Mouse (Mus musculus): Measurements from ENCODE around the gene Lmntd1. TPM values are rescaled to one million over a fixed set of nuclear protein-coding genes. Genes with fewer than 3 reads are reported as not detected.

Gene Lmntd1
- polyA plus RNA-seq, 1 experiment = not detected

DNA sequence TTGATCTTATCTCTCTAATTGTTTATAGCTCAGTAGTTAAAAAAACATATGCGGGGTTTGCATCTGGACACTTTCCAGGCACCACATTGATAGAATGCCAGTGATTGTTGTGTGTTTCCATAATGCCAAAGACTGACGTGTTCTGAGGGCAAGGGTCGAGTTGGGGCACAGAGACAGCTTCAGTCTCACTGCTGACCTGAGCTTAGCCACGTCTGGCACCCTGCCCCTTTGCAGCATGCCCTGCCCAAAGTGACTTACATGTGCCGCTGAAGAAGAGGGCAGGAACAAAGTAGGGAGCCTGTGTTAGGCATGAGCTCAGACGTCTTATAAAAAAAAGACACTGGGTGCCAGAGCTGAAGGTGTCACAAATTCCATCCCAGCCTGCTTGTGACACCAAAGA is 16.1 kb upstream of the Lmntd1 start:
- no peak overlapping the region for H3K4me3 ChIP-seq
- no peak overlapping the region for H3ac ChIP-seq (ENCODE audit: control insufficient read depth, insufficient read length)
- no peaks in the 10 kb centered on the region for H3K36me3 ChIP-seq (ENCODE audit: control insufficient read depth, insufficient read depth)
- H3K4me2 ChIP-seq (ENCODE audit: low read depth) = no peak overlapping the region
- TF ChIP-seq POLR2AphosphoS2 (IDR thresholded peaks at IDR 0.05; ENCODE audit: insufficient read length, low read depth) (no peak), TCF12 (IDR thresholded peaks at IDR 0.05; ENCODE audit: insufficient read depth, poor library complexity, severe bottlenecking) (no peak), MYOD1 (IDR thresholded peaks at IDR 0.05; ENCODE audit: control insufficient read depth in 1 of 3, insufficient read length in 2 of 3, low read depth in 2 of 3) (no peak), E2F4 (IDR thresholded peaks at IDR 0.05; ENCODE audit: insufficient read depth) (no peak), MAX (IDR thresholded peaks at IDR 0.05; ENCODE audit: low read depth) (no peak), USF1 (IDR thresholded peaks at IDR 0.05; ENCODE audit: low read depth) (no peak), CEBPB (IDR thresholded peaks at IDR 0.05; ENCODE audit: insufficient read depth, poor library complexity, severe bottlenecking) (no peak)
- no peaks in the 10 kb centered on the region for H3K79me2 ChIP-seq (ENCODE audit: control insufficient read depth, insufficient read depth)
- H3K27me3 ChIP-seq (ENCODE audit: control insufficient read depth, insufficient read depth, insufficient read length) = no peaks in the 10 kb centered on the region

DNA sequence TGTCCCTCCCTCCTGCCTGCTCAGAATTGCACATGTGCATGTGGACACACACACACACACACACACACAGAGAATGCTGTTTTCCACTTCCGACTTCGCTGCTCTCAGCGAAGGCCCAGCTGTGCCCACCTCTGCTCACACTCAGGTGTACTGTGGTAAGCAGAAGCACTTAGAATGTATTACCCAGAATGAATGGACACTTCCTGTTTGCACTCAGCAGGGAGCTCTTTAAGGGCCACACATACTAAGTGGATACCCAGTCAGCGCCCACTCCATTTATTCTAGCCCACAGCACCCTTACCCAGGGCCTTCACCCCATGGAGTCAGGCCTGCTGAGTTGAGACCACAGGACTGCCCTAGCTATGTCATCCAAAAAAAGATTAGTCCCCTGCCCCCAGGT is 9.0 kb upstream of the Lmntd1 start:
- Histone ChIP-seq H3K4me3 (no peak overlapping the region), H3K4me2 (ENCODE audit: low read depth) (no peak overlapping the region), H3K36me3 (ENCODE audit: control insufficient read depth, insufficient read depth) (no peaks in the 10 kb centered on the region), H3K79me2 (ENCODE audit: control insufficient read depth, insufficient read depth) (no peaks in the 10 kb centered on the region), H3ac (ENCODE audit: control insufficient read depth, insufficient read length) (no peak overlapping the region), H3K27me3 (ENCODE audit: control insufficient read depth, insufficient read depth, insufficient read length) (no peaks in the 10 kb centered on the region)
- no peak for TF ChIP-seq MAX (IDR thresholded peaks at IDR 0.05; ENCODE audit: low read depth)
- no peak for TF ChIP-seq TCF12 (IDR thresholded peaks at IDR 0.05; ENCODE audit: insufficient read depth, poor library complexity, severe bottlenecking)
- no peak for TF ChIP-seq POLR2A (IDR thresholded peaks at IDR 0.05; ENCODE audit: insufficient read length, low read depth)
- TF ChIP-seq USF1 (IDR thresholded peaks at IDR 0.05; ENCODE audit: low read depth) = no peak
- no peak for TF ChIP-seq MYOD1 (IDR thresholded peaks at IDR 0.05; ENCODE audit: control insufficient read depth in 1 of 3, insufficient read length in 2 of 3, low read depth in 2 of 3)
- TF ChIP-seq MYOG (IDR thresholded peaks at IDR 0.05; ENCODE audit: control insufficient read depth in 1 of 3, insufficient read depth in 1 of 3, insufficient read length in 2 of 3, low read depth in 2 of 3) = no peak
- no peak for TF ChIP-seq SRF (IDR thresholded peaks at IDR 0.05; ENCODE audit: control insufficient read depth, insufficient read length, low read depth)
- no peak for TF ChIP-seq TCF3 (IDR thresholded peaks at IDR 0.05; ENCODE audit: insufficient read length, low read depth)

DNA sequence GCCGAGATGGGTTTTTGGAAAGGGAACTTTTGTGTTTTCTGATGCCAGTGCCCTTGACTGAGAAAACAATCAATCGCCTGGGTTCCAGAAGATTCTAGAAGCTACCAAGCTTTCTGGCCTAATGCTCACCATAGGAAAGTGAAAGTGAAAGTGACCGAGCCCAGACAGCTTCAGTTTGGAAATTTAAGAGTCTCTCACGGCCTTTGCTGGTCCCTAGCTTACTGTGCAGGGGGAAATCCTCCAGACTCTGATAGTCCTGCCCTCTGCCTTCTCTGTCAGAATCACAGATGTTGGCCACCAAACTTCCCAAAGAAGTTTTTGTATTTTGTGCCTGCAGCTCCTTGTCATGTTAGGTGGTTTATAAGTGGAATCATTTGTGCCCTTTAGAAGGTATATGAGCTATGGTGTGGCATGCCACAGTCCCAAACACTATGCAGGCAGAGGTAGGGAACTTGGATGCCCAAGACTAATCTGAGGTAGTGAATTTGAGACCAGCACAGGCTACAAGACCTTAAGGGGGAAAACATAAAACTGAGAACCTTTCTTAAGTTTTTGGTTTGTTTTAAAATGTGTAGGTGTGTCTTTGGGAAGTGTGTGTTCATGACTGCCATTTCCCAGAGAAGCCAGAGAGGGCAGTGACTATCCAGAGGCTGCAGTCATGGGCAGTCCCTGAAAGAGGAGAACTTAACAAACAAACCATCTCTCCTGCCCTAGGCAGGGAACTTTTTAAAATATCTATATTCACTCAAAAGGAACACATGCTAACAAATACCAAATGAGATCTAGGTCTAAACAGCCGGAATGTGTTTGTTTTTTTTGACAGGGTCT is 2.5 kb upstream of the Lmntd1 start:
- peak overlapping the region; percentile 59 for H3K4me2 ChIP-seq (ENCODE audit: low read depth)

DNA sequence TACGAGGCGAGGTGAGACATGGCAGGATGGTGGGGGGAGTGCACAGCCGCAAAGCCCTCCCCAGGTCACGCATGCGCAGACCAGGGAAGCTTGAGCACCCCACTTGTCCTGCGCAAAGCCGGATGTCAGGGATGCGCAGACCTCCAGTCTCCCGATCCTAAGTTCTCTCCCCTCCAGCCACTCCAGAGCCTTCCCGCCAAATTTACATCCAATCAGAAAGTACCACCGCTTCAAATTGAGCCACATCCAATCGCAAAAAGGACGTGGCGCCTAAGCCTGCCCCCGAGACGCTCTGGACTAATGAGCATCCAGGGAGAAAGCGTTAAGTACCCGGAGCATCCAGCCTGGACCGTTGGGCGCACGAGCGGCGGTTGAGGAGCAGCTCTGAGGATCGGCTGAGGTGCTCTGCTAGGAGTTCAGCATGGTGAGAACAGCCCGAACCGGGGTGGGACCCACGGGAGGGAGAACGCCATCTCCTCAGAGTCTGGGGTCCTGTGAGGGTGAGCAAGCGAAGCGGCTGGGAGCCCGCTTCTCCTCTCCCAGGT is 1.6 kb upstream of the Lmntd1 start, which contains the start of gene Tuba3b:
Gene Tuba3b, plus strand, starts transcription at position 92 of the 545 bp plus-strand sequence.
- no peak within 1 kb of the TSS for H3ac ChIP-seq (ENCODE audit: control insufficient read depth, insufficient read length)
- H3K4me3 ChIP-seq = no peak within 1 kb of the TSS
- TF ChIP-seq MYOG (IDR thresholded peaks at IDR 0.05; ENCODE audit: control insufficient read depth in 1 of 3, insufficient read depth in 1 of 3, insufficient read length in 2 of 3, low read depth in 2 of 3) (no peak), REST (IDR thresholded peaks at IDR 0.05; ENCODE audit: insufficient read depth, insufficient read length) (no peak), MAX (IDR thresholded peaks at IDR 0.05; ENCODE audit: low read depth) (no peak), E2F4 (IDR thresholded peaks at IDR 0.05; ENCODE audit: insufficient read depth) (no peak), POLR2A (IDR thresholded peaks at IDR 0.05; ENCODE audit: insufficient read length, low read depth) (no peak), TCF3 (IDR thresholded peaks at IDR 0.05; ENCODE audit: insufficient read length, low read depth) (no peak), TCF12 (IDR thresholded peaks at IDR 0.05; ENCODE audit: insufficient read depth, poor library complexity, severe bottlenecking) (no peak), SRF (IDR thresholded peaks at IDR 0.05; ENCODE audit: control insufficient read depth, insufficient read length, low read depth) (no peak), USF1 (IDR thresholded peaks at IDR 0.05; ENCODE audit: low read depth) (no peak), CEBPB (IDR thresholded peaks at IDR 0.05; ENCODE audit: insufficient read depth, poor library complexity, severe bottlenecking) (no peak), MYOD1 (IDR thresholded peaks at IDR 0.05; ENCODE audit: control insufficient read depth in 1 of 3, insufficient read length in 2 of 3, low read depth in 2 of 3) (no peak), POLR2AphosphoS2 (IDR thresholded peaks at IDR 0.05; ENCODE audit: insufficient read length, low read depth) (no peak)
- no peaks in the 10 kb centered on the region for H3K36me3 ChIP-seq (ENCODE audit: control insufficient read depth, insufficient read depth)
- H3K4me2 ChIP-seq (ENCODE audit: low read depth) = peak within 1 kb of the TSS; percentile 59
- H3K27me3 ChIP-seq (ENCODE audit: control insufficient read depth, insufficient read depth, insufficient read length) = no peaks in the 10 kb centered on the region
- no peaks in the 10 kb centered on the region for H3K79me2 ChIP-seq (ENCODE audit: control insufficient read depth, insufficient read depth)

More for the DNA sequence above, 2.5 kb upstream of the Lmntd1 start:
- H3K36me3 ChIP-seq (ENCODE audit: control insufficient read depth, insufficient read depth) = no peaks in the 10 kb centered on the region
- H3K79me2 ChIP-seq (ENCODE audit: control insufficient read depth, insufficient read depth) = no peaks in the 10 kb centered on the region
- no peak overlapping the region for H3K4me3 ChIP-seq
- H3ac ChIP-seq (ENCODE audit: control insufficient read depth, insufficient read length) = no peak overlapping the region
- TF ChIP-seq POLR2AphosphoS2 (IDR thresholded peaks at IDR 0.05; ENCODE audit: insufficient read length, low read depth) (no peak), MYOG (IDR thresholded peaks at IDR 0.05; ENCODE audit: control insufficient read depth in 1 of 3, insufficient read depth in 1 of 3, insufficient read length in 2 of 3, low read depth in 2 of 3) (no peak), TCF3 (IDR thresholded peaks at IDR 0.05; ENCODE audit: insufficient read length, low read depth) (no peak), CEBPB (IDR thresholded peaks at IDR 0.05; ENCODE audit: insufficient read depth, poor library complexity, severe bottlenecking) (no peak), E2F4 (IDR thresholded peaks at IDR 0.05; ENCODE audit: insufficient read depth) (no peak), MYOD1 (IDR thresholded peaks at IDR 0.05; ENCODE audit: control insufficient read depth in 1 of 3, insufficient read length in 2 of 3, low read depth in 2 of 3) (no peak), POLR2A (IDR thresholded peaks at IDR 0.05; ENCODE audit: insufficient read length, low read depth) (no peak)
- H3K27me3 ChIP-seq (ENCODE audit: control insufficient read depth, insufficient read depth, insufficient read length) = no peaks in the 10 kb centered on the region
